Mouse (Mus musculus) ES-CJ7 (cell line): ENCODE measurements at regions not wholly inside any gene's neighbourhood (a gene's known extent, or its start where the extent isn't known, plus 50 kb on each side); places are given as distances from the start of the nearest gene placed in this dataset.

Experiments
- DNase-seq: peaks from one replicate; pipeline ENCODE4 v3.0.0; 2011; ENCODE audit warnings: low read depth, low spot score

DNA sequence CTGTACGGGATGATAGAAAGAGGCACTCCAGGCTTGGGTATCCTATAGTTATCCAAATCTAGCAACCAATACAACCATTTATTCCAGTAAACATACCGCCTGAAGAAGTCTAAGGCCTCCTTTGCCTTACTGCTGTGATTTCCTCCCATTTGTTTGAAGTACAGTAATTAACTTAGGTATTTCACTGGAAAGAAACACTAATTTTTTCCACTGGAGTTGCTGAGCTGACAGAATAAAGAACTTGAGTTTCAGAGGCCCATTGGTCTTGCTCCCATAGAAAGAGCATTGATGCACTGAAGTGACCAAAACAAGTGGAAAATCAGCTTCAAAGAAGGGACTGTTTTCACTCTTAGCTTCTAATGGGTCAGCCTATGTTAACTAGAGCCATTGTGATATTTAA lies 1100.8 kb upstream of the Gm7489 start:
- no peak for DNase-seq

DNA sequence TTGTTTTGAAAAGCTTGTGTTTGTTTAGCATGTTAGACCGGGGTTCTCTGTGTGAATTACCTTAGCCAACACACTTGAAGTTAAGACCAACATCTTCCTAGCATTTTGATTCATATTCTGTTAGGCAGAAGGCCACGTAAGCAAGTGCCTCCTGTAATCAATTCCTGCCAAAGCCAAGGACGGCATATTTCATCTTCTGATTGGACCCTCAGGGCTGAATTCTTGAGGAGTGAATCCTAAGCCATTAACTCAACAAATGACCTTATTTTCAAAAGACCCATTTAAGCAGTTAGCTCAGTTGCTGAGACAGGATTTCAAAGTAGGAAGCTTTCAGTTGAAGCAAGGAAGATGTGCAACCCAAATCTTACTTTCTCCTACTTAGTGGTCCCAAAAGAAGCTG lies 1099.5 kb upstream of the Gm7489 start:
- DNase-seq = no peak

DNA sequence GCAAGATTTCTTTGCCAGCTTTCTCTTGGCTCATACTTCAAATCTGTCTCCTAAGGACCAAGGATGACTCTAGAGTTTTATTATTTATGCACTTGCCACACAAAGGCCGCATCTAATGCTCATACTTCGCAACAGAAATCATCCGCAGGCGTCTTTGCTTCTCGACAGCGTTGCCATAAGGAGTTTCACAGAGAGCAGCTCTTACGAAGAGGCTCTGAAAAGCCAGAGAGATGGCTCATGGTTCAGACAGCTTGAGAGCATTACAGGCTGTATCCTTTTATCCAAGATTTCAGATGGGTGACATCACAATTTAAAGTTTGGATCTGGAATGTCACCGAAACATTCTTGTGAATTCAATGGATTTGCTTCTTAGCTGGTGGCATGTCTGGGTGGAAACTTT lies 1098.7 kb upstream of the Gm7489 start:
- no peak for DNase-seq

DNA sequence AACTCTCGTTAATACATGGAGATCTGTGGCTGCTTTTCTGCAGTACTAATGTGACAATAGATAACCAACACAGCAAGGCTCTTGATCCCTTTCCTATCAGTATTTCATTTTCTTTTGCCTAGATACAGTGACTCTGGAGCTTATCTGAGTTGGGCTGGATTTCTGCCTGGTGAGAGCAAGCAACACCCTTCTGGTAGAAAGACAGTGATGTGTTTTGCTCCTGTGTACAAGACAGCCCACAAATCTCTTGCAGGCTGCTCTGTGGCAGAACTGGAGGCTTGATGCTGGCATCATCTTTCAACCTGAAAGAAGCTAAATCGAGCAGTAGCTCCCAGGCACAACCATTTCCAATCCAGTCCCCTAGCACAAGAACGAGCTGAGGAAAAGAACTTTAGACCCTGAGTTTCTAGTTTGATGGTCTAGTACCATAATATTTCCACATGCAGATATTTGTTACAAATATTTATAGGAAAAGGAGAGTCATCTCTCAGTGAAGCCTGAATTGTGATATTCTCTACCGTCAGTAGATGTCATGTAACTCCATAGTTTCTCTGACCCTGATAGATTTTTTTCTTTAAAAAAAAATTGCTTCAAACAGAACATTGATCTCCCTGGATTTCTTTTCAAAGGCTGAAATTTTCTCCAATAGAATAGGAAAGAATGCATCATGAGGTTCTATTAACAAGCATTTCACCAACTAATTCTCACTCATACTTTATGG lies 1079.1 kb upstream of the Gm7489 start:
- no peak for DNase-seq

DNA sequence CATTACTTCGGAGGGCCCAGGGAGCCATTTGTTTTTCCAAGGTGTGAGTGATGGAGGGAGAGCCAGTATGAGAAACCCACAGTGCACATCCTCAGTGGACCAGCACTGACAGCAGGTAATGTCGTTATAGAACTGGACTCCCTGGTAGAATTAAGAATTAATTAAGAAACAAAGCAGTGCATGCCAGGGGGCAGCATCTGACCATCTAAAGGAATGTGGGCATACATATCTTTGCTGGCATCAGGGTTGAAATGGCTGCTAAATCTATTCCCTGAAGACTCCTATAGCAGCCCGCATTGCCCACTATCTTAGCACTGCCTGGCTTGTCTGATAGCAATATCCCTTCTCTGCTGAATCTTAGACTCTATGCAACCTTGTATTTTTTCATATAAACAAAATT lies 1076.1 kb upstream of the Gm7489 start:
- DNase-seq = no peak

DNA sequence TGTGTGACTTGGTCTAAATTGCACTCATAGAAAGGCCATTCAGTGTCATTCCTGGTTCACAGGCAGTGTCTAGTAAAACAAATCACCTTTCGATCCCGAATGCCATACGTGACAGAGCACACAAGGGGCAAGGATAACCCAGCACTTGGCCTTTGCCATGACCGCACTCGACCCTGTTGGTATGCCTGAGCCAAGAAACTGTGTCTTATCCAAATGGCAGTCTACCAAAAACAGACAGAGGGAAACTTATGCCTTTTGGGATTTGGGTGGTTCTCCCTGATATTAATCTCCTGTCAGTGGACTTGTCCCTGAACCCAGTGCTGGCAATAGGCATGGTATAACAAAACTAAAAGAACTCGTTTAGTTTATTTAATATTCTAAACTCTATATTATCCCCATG lies 1063.9 kb upstream of the Gm7489 start:
- no peak for DNase-seq

DNA sequence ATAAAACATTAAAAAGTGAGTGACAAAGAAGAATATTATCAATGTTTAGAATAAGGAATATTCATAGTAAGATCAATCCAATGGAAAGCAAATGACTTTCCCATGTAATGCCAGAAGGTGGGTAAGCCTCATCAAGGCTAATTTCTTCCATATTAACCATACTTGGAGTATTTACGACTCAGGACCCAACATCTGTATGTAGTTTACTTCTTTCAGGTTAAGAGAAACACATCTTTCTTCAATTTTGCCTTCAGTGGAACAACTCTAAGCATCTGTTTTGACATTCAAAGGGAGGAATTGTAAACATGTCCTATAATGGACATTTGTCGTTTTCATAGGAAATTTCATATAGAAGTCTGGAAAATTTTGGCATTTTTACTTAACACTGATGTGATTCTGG lies 1047.8 kb upstream of the Gm7489 start:
- no peak for DNase-seq

DNA sequence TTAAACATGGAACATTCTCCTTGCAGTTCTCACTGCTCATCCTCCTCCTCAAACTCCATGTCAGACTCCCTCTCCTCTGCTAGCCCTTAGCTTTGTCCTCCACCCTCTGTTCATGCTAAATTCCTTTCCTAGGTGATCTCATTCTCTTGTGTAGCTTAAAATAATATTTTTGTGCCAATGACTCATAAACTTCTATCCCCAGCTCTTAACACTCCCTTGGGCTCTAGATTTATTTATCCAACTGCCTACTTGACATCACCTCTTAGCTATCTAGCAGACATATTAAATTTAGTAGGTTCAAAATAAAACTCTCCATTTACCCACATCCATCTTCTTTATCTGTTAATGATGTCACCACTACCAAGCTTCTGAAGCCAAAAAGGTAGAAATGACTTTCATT lies 1036.6 kb upstream of the Gm7489 start:
- DNase-seq = no peak

DNA sequence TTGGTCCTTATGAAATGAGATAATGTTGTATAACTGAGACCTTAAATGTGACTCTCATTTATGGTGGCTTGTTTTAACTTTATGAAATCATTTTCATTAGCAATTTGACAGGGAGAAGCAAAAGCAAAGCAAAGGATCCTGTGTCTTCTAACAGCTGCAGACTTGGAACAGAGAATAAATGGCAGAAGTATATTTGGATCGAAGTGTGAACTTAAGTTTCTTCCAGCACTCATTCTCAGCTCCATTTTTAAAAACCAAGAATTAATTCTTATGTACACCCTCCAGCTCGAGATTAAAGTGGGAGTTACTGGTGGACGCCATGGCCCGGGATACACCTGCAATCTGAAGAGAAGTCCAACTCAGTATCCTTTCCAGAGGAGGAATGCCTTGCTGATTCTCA lies 1026.0 kb upstream of the Gm7489 start:
- DNase-seq = no peak

DNA sequence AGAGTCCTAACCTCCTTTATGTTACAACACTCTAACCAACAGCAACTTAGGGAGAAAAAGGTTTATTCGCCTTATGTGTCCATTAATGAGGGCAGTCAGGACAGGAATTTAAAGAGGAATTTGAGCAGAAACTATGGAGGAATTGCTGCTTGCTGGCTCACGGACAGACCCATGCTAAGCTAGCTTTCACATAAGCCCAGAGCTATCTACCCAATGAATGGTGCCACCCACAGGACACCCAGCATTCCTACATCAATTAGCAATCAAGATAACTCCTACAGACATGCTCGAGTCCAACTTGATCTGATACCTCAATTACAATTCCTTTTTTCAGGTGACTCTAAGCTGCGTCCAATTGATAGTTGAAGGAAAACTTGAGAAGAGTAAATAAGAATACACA lies 1021.2 kb upstream of the Gm7489 start:
- peak; percentile 18 for DNase-seq

DNA sequence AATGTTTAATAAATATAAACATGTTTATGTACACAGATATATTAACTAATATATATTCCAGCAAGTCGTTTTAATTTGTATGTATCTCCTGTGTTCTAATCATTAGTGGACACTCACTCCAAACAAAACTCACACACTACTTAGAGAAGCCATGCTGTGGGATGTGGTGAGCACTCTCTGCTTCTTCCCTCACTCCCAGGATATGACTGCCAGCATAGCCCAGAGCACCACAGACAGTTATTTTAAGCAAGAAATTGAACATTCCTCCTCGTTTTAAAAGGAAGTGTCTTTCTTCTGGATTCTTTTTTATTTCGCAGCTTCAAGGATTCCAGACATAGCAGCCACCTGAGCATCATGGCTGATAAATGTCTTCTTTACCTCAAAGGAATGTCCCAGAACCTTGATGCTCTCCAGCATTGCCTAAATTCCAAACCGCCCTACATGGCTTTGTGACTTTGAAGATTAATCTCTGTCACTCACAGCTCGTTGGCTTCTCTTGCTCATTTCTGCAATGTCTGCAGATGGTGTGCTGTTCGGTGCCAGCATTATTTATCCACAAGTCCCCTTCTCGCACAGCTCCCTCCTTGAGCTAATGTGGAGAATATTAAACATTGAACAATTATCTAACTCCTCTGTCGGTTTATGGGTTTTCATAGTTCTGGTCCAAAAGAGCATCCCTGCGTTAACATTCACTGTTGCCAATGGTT lies 992.3 kb upstream of the Gm7489 start:
- no peak for DNase-seq

DNA sequence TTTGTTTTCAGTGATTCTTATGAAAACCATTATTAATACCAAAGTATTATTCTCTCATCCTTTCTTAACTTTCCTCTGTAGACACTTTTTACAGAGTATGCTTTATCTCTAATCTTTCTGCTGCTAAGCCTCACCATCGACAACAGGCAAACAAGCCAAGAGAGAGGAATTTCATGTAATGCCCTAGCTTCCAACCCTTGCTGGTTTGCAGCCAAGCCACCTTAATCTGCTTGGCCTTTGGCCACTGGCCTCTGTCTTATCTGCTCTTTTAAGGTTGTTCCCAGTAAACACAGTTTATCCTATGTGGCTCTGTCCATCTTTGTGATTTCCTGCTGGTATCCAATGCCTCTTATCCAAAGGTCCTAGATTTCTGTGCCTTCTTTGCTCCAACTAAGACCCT lies 986.6 kb upstream of the Gm7489 start:
- no peak for DNase-seq

DNA sequence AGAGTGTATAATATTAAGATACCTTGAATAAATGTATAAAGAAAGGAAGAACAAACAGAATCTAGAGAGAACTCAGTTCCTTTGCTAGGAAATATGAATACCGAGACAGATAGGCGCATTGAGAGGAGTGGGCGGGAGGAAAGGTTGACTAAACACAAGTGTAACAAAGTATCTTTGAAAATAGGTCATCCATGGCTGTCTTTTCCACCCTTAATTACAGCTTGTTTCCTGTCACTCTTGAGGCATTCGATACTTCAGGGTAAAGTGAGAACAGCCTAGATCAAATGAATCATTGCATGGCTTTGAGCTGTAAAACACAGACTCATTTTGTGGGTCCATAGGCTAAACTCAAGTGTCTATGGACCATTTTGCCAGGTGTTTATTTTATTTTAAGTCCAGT lies 985.3 kb upstream of the Gm7489 start:
- no peak for DNase-seq

DNA sequence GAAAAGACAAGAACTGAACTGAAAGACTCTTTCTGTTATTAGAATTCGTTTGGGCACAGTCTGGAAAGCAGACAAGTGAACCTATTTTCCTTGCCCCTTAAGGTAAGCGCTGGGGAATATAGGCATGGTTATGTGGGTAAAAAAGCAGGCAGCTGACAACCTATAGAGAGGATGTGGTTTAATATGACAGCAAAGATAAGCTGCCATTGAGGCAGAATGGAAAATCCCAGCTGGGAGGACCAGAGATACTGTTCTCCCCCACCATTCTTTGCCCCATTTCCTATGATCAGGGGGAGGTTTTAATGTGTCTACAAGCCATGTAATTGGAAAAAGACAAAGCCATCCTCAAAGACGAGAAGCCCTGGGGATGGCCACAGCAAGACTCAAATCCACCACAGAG lies 984.9 kb upstream of the Gm7489 start:
- no peak for DNase-seq

DNA sequence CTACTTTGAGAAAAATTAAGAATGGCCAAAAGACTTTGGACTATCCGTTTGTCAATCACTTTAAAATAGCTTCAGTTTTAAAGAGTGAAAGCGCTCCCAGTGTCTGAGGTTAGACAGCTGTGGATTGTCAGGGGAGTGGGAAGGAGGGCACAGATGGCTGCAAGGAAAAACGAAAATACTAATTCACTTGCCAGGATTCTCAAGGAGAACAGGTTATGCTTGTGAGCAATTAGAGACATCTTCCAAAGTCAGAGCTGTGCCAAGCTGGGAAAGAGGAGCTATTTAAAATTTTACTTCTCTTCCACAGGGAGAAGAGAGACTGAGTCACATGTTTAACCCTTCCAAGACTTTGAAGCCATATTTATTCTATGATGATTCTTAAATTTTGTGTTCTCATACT lies 979.5 kb upstream of the Gm7489 start:
- DNase-seq = no peak

DNA sequence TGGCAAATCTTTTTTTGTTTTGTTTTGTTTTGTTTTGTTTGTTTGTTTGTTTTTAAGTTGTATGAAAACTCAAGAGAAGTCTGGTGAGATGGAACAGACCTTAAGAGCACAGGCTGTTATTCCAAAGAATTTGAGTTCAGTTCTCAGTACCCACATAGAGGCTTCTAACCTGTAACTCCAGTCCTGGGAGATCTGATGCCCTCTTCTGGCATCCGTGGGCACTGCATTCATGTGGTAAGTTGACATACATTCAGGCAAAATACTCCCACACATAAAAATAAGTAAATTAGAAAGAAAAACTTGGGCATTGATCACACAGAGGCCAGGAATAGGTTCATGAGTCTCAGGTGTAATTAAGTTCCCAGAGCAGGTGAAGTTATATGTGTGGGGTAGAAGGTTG lies 977.5 kb upstream of the Gm7489 start:
- DNase-seq = peak; percentile 60

DNA sequence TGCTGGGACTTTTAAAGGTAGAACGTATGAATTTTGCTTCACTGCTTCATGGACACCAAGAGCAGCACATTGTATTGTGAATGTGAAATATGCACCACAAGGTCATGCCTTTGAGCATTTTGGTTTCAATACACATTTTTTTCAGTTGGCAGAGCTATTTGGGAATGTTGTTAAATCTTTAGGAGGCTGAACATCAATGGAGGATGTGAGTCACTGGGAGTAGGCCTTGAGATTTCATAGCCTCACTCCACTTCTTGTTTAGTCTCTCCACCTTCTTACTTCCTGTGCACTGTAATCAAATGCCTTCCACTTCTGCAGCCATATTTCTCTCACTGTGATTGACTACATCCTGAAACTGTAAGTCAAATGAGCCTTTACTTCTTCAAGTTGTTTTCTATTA lies 962.4 kb upstream of the Gm7489 start:
- no peak for DNase-seq

DNA sequence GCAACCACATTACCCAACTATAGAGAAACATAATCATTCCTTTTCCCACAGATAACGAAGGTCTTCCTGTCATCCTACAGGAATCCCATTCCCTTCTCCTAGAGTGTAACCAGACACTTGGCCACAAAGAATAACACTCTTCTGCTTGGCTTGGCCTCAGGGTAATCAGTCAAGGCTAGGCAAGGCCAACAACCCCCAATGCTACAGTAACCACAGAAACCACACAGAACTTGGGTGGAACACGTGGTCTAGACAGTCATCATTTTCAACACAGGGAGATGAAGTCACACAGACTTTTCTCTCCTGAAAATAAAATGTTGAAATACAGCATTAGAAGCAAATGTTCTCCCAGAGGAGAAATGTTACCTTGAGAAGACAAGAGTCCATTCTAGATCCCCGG lies 956.3 kb upstream of the Gm7489 start:
- no peak for DNase-seq

DNA sequence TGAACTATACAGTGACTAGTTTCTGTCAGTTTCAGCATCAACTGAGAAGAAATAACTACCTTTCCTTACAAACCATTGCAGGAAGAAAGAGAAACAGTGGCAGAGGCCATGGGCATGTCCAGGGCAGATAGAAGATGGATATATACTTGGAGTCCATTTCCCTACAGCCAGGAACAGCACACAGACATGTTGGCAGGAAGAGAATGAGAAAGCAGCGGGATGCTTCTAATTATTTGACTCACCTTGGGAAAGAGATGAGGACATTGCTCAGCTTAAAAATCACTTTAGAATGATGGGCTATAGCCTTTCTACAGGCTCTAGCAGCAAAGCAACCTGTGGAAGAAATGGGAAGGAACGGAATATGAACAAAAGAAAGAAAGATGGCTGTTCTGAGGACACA lies 947.6 kb upstream of the Gm7489 start:
- no peak for DNase-seq

DNA sequence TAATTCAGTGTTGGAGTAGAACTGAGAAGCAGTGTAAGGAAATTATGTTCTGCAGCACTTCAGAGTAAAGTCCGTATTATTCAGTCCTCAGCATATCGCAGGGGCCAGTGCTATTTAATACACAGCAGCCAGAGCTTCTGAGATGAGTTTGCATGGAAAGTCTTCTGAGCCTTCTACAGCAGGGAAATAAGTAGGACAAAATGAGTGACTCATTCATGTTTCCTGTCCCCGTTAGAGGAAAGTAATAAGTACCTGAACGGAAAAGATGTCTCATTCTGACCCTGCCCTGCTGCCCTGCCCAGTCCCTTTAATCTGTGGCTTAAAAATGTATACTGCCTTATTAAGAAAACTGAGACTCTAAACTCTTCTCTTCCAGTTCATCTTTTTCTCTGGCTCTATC lies 940.1 kb upstream of the Gm7489 start:
- DNase-seq = no peak

DNA sequence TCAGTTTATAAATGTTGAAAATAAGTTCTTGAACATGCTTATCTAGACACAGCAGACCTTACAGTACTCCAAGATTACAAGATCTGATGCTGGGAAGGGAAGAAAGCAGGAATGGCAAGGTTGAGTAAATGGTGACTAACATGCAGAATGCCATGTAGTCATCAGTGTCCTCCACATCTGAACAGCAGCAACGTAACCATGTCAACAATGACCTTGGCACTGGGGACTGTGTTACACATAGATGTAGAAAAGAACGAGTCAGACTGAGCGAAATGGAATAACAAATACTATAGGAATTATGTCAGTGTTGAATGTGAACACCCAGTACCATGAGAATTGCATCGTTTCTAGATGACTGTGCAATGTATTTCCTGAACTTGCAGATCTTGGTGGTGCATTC lies 936.5 kb upstream of the Gm7489 start:
- DNase-seq = no peak

DNA sequence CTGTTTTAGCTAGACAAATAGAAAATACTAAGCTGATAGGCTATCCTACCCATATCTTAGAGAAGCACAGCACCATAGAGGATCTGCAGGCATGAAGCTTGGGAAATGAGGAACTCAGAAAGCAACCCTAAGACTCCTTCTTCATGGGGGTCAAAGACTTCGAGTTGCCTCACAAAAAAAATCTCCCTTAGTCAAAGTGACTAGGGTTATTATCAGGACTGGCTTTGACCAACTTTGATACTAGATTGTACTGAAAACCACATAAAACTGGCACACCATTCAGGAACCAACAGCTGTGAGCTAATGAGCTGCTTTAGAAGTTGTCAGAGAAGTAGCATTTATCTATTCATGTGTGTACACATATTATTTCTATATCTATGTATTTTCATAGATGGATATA lies 931.2 kb upstream of the Gm7489 start:
- DNase-seq = no peak

DNA sequence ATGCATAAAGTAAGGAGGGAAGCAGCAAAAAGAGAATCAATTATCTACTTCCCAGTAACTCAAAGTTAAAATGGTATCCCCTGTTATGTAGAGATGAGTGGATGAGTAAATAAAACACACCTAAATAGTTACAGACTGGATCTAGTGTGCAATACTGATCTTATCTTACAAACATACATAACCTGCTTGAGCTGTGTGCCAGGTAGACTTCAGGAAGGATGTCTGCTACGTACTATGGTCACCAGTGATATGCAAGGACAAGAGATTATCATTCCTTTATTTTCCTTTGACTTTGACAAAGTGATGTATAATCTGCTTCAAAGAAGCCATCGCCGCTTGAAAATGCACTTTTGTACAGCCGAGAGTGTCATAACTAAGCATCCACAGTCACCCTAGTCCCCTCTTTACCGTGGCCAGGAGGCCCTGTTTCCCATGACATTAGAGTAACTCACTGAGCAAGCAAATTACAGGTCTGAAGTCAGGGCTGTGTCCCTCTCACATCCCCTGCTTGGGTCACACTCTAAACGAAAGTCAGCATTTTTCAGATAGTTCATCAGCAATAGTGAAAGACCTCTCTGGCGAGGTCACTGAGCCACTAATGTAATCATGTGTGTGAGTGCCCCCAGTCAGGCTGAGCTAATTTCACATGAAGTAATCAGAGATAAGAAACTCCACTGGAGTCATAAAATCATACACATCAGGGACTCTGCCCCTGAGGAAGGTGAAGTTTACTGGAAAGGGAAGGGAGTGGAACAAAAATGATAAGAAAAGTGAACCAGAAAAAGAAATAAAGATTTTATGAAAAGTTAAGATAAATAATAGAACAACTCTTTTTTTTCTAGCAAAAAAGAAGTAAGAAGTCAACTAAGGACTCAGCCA lies 929.8 kb upstream of the Gm7489 start:
- DNase-seq = no peak
